Mouse (Mus musculus) CD8-positive naive resting alpha-beta T cell, adult 2 months (primary cell): ENCODE data around the gene Dmrtc2.
"Not testable (repeated sequence)": the region's sequence is repeated elsewhere in the genome, so short reads cannot be mapped to it uniquely, and the experiment has no call there.

Source experiments
- DNase-seq, 2 experiments: peaks; one replicate each; pipeline ENCODE4 v3.0.0; 2022; ENCODE audit warnings: low read depth in 2 of 2, low spot score in 2 of 2

The Dmrtc2 gene

GRCm38 (mm10) chr7:24869532-24870165 is at the start of gene Dmrtc2, which contains the start of gene Lypd4:
TSS of gene Dmrtc2 (plus strand) at chr7:24870057.
TSS of gene Lypd4 (minus strand) at chr7:24869941.
- no peak for DNase-seq

- DNase-seq = no peak
Measured at GRCm38 (mm10) chr7:24824452-24824851, 45.4 kb upstream of the Dmrtc2 start.

- no peak for DNase-seq
Measured at GRCm38 (mm10) chr7:24827181-24827580, 42.7 kb upstream of the Dmrtc2 start.

- peak in 1 of 2 experiments; percentile 13 for DNase-seq
Measured at GRCm38 (mm10) chr7:24838732-24839409, 31.0 kb upstream of the Dmrtc2 start.

GRCm38 (mm10) chr7:24839410-24839808 is 30.4 kb upstream of the Dmrtc2 start:
- peak in 1 of 2 experiments; percentile 5 for DNase-seq

- DNase-seq = no peak
Measured at GRCm38 (mm10) chr7:24840331-24840730, 29.5 kb upstream of the Dmrtc2 start.

- no peak for DNase-seq
Measured at GRCm38 (mm10) chr7:24841009-24841408, 28.8 kb upstream of the Dmrtc2 start.

- DNase-seq = no peak
Measured at GRCm38 (mm10) chr7:24844144-24844543, 25.7 kb upstream of the Dmrtc2 start.

- DNase-seq = no peak
Measured at GRCm38 (mm10) chr7:24845181-24845580, 24.7 kb upstream of the Dmrtc2 start.

- no peak for DNase-seq
Measured at GRCm38 (mm10) chr7:24845713-24846112, 24.1 kb upstream of the Dmrtc2 start.

GRCm38 (mm10) chr7:24846576-24846975 is 23.3 kb upstream of the Dmrtc2 start:
- not testable (repeated sequence) for DNase-seq

- DNase-seq = no peak
Measured at GRCm38 (mm10) chr7:24850162-24850561, 19.7 kb upstream of the Dmrtc2 start.

GRCm38 (mm10) chr7:24850899-24851303 is 19.0 kb upstream of the Dmrtc2 start:
- no peak for DNase-seq

GRCm38 (mm10) chr7:24851596-24852325 is 18.1 kb upstream of the Dmrtc2 start:
- DNase-seq = no peak

- no peak for DNase-seq
Measured at GRCm38 (mm10) chr7:24852557-24853232, 17.2 kb upstream of the Dmrtc2 start.

- no peak for DNase-seq
Measured at GRCm38 (mm10) chr7:24853233-24853563, 16.7 kb upstream of the Dmrtc2 start.

- DNase-seq = no peak
Measured at GRCm38 (mm10) chr7:24853695-24854094, 16.2 kb upstream of the Dmrtc2 start.

- no peak for DNase-seq
Measured at GRCm38 (mm10) chr7:24856460-24857120, 13.3 kb upstream of the Dmrtc2 start.

GRCm38 (mm10) chr7:24859234-24859633 is 10.6 kb upstream of the Dmrtc2 start:
- DNase-seq = no peak

- DNase-seq = no peak
Measured at GRCm38 (mm10) chr7:24861913-24862312, 7.9 kb upstream of the Dmrtc2 start, which contains the start of gene Gm9844. TSS of gene Gm9844 (plus strand) at chr7:24862213.

- DNase-seq = no peak
Measured at GRCm38 (mm10) chr7:24862853-24863252, 7.0 kb upstream of the Dmrtc2 start.
